Mouse (Mus musculus): ENCODE results near the gene Ngly1.
"Not testable (repeated sequence)": the region's sequence is repeated elsewhere in the genome, so short reads cannot be mapped to it uniquely, and the experiment has no call there.

The Ngly1 gene

DNA sequence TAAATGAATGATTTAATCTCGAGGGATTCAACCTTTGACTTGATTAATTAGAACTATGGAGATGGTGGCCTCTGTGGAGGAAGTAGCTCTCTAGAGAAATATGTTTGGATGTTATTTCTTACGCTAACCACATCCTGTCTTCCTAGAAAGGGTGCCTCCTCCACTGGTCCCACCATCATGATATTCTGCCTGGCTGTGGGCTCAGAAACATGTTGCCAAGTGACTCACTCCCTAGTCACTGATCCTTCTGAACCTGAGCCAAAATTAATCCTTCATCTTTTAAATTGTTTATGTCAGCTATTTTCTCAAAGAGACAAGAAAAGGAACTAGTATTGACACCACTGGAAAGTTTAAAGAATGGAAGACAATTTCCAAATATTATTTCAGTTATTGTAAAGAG lies 7.1 kb downstream of the Ngly1 start:
- no peak for DNase-seq (ENCODE audit: low spot score in 2 of 2)

DNA sequence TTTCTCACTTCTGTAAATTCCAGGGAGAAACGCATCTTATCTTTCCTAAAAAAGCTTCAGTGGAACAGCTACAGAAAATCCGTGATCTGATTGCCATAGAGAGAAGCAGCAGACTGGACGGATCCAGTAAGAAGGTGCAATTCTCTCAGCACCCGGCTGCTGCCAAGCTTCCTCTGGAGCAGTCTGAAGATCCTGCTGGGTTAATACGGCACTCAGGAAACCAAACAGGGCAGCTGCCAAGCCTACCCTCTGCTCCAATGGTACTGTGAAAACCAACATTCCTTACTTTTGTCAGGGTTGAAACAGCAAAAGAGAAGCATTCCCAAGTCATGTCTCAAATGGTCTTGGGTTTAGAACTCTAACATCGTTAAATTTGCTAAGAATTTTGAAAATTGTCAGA lies 11.5 kb downstream of the Ngly1 start:
- DNase-seq (ENCODE audit: low spot score in 2 of 2) = peak in 1 of 2 experiments; percentile 23

DNA sequence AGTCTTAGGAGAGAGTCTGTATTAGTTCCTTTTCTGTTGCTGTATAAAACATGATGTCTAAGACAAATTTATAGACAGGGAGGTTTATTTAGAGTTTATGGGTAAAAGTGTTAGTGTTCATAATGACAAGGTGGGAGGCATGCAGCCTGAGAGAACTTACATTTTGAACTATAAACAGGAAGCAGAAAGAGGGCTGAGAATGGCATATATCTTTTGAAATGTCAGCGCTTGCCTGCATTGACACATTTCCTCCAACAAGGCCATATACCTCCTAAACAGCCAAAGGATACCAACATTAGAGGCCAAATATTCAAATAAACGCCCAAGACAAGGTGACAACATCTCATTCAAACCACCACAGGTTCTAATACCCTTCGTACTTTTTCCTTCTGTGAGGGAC lies 12.8 kb downstream of the Ngly1 start:
- no peak for DNase-seq (ENCODE audit: low spot score in 2 of 2)

DNA sequence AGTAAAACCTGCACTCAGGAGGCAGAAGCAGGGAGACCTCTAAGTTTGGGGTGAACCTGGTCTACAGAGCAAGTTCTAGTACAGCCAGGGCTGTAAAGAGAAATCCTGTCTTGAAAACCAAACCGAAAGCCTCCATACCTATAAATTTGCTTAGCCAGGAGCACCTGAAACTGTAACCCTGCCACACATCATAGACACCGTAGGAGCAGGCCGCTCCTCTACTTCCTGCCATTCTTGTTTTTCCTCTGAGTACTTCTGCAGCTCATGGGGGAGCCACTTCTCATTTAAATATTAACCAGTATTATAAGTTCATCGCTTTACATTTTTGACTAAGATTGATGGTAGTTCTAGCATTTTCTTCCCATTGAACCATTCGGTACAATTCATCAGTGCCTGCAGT lies 17.9 kb downstream of the Ngly1 start:
- DNase-seq (ENCODE audit: low spot score in 2 of 2) = no peak

DNA sequence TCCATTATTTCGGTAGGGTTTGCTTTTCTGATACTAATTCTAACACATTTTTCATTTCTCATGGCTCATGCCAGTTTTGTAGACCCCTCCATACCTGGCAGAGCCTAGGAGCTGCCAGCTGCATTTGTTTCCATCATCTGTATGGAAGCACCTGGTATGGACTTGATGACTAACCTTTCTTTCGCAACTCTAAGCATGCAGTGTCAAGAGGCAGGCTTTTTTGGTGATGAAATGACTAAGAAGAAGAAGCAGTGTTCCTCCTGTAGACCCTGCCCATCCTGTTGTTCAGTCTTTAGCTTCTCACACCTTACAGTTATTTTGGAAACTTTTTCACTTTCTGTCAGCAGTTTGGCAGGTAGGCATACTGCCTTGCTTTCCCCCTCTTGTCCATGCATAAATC lies 20.7 kb downstream of the Ngly1 start:
- no peak for DNase-seq (ENCODE audit: low spot score in 2 of 2)

DNA sequence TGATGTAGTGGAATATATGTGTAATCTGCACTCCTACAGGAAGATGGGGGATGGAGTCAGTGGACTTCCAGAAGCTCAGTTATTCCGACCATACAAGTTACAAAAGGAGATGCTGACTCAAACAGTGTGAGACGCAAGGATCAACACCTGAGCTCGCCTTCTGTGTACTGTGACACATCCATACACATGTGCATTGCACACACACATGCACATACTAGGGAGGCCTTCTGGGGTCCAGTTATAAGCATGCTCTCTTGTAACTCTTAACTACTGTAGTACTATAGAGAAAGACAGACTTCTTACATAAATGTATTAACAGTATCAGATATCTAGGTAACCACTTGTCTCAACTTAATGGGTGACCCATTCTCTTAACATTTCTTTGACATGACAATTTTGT lies 24.6 kb downstream of the Ngly1 start:
- no peak for DNase-seq (ENCODE audit: low spot score in 2 of 2)

DNA sequence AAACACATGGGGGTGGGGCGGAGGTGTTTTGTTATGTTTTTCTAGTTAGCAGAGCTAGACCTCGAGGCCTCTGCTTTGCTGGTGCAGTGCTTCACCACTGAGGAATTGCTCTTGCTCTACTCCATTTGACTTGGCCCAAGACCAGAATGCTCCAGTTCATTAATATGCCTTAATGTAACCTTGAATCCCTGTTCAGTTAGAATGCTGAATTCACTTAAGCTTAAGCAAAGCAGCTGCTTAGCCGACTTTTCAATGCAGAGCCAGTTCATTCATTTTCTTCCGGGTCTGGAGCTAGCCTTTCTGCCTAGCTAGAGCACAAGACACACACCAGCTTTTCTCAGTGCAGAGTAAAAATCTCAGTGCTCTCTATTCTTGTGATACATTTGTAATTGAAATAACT lies 30.1 kb downstream of the Ngly1 start:
- DNase-seq (ENCODE audit: low spot score in 2 of 2) = no peak

DNA sequence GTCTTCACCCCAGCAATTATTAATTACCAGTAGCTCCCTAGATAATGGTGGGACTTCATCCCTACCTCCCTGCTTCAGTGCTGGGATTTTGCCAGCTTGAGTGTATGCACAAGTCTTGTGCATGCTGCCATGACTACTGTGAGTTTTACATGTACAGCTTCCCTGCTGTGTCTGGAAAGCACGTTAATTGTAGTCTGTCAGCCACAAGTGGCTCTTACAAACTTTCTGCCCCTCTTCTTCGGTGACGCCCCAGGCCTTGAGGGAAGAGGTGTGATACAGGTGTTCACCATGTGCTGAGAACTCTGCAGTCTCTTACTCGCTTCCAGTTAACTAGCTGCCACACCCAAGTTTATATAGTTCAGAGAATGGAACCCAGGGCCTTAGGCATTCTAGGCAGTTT lies 34.9 kb downstream of the Ngly1 start:
- DNase-seq (ENCODE audit: low spot score in 2 of 2) = no peak

DNA sequence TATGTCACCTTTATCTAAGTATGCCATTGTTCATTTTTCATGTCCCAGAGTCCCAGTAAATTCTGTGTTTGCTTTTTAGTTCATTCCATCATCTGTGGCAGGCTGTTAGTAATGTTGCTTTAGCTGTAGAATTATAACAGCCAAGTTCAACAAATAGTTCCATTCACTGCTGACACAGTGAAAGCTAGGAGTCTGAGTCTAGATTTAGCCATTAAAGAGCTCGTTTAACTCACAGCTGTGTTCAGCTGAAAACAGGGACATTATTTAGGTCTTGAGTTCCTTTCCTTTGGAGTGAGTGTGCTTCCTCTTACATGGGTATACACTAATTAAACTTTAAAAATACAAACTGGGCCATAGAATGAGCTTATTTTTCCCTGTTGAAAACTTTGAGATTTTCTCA lies 43.3 kb downstream of the Ngly1 start:
- DNase-seq (ENCODE audit: low spot score in 2 of 2) = no peak

DNA sequence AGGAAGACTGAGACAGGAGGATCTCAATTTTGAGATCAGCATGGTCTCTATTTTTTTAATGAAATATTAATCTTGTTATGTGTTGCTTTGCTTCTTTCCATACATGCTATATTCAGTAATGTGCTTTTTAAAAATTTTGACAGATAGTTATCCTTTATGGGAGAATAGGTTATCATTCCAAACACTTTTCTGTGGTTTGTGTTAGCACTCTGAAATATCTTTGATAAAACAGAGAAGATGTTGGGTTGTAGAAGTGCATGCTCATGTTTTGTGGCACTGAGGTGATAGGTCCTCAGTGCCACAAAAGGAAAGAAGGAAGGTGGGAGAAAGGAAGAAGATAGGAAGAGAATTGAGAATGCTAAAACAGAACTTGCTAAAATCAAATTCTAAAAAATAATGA lies 43.9 kb downstream of the Ngly1 start:
- DNase-seq (ENCODE audit: low spot score in 2 of 2) = no peak

DNA sequence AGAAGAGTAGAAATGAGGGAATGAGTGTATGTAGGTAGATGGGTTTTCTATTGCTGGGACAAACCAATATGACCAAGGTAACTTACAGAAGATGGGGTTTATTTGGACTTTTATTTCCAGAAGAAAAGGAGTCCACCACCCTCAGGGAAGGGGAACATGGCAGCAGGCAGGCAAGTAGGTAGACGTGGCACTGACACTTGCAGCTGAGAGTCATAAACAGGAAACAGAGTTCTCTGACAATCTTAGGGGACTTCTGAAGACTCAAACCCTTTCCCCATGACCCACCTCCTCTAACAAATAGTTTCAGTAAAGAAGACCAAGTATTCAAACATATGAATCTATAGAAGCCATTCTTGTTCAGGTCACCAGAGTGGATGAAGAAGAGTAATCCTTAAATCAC lies 44.8 kb downstream of the Ngly1 start:
- no peak for DNase-seq (ENCODE audit: low spot score in 2 of 2)

DNA sequence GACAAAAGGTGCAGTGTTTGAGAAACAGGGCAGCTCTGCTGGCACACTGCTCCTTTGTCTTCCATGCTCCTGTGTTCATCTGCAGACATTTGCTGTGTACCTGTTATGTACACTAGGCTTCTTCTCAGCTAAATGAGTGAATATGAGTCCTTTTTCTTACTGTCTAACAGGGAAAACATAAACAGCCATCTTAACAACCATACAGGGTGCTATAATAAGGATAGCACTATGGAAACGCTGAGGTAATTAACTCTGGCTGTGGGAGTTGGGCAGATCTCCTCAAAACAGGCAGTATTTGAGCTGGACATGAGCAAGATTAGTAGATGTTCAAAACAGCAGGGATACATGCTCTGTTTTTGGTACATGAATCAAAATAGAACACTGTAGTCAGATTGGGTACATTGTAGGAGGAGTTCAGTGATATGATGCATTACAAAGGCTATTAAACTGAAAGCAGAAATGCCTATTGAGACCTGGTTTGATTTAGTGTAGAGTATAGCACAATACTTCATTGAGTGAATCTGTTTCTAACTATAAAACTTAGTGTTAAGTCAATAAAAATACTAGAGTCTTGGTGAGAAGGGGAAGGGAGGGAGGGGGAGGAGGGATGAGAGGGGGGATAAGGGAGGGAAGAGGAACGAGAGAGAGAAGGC lies 47.9 kb downstream of the Ngly1 start:
- DNase-seq (ENCODE audit: low spot score in 2 of 2) = peak; percentile 20 to 34

DNA sequence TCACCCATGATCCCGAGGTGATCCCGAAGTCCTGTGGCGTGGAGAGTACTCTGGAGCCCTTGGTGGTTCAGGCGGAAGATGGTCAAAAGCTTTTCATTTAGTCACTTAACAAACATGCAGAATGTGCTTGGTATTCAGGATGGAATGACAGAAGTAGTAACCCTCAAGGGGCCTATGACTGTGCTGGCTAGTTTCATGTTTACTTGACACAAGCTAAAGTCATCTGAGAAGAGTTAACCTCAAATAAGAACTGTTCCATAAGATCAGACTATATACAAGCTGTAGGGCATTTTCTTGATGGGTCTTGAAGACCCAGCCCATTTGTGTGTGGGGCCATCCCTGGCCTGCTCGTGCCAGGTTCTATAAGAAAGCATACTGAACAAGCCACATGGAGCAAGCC lies 52.7 kb downstream of the Ngly1 start:
- DNase-seq (ENCODE audit: low spot score in 2 of 2) = no peak

DNA sequence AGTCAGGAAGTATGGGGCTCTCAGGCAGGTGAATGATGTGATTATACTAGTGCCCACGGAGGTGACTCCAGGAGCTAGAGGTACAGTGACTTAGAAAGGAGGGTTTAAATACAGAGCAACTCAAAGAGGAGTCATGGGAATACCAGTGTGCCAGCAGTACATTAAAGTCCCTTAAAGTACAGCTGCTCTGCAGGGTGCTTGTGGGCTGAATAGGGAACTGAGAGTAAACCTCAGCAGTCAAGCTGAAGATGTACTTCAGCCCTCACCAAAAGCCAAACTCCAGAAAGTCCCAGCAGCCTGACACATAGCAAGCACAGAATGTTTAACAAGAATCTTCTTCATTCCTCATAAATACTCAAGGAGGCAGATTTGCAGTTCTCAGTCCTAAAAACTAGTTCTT lies 53.6 kb downstream of the Ngly1 start:
- DNase-seq (ENCODE audit: low spot score in 2 of 2) = no peak

DNA sequence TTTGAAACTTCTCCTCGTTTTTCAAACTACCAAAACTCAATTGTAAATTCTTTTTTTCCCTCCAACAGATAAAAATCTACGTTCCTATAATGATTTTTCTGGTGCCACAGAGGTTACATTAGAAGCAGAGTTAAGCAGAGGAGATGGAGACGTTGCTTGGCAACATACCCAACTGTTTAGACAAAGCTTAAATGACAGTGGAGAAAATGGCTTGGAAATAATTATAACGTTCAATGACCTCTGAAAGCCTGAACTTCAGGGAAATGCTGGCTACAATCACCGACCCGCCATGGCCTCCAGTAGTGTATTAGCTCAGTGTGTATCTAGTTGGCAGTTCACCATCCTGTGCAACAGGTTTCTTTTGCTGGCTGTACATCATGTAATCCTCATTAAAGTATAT lies 61.7 kb downstream of the Ngly1 start:
- no peak for DNase-seq (ENCODE audit: low spot score in 2 of 2)

DNA sequence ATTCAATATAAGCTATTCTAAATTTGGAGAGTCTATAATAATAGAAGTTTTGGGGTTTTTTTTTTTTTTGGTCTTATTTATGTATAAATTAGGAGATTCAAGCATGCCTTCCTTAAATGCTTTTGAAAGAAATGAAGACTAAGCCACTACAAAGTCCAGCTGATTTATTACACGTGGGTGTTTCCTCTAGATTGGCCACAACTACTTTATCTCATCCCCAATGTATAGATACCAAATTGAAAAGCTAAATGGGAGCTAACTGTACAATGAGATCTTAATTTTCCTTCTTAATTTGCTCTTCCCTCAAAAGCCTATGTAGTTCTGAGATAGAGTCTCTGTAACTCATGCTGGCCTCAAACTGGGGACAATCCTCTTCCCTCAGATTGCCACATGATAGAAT lies 63.5 kb downstream of the Ngly1 start:
- no peak for DNase-seq (ENCODE audit: low spot score in 2 of 2)

DNA sequence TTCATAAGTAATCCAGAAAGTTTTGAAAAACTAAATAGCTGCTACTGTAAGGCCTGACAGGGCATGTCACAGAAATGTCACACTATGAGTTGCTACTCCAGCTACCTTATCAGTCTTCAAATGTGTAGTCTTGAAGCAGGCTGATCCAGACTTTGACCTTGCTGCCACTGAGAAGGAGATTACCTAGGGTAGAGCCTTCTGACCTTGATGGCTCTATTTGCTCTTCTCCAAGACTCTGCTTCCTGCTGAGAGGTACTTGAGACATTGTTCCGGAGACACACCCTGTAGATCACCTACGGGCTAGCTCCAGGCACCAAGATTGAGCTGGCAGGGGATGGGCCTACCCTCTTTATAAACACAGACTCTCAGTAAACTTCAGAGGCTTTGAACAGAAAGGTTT lies 64.0 kb downstream of the Ngly1 start:
- not testable (repeated sequence) for DNase-seq (ENCODE audit: low spot score in 2 of 2)

DNA sequence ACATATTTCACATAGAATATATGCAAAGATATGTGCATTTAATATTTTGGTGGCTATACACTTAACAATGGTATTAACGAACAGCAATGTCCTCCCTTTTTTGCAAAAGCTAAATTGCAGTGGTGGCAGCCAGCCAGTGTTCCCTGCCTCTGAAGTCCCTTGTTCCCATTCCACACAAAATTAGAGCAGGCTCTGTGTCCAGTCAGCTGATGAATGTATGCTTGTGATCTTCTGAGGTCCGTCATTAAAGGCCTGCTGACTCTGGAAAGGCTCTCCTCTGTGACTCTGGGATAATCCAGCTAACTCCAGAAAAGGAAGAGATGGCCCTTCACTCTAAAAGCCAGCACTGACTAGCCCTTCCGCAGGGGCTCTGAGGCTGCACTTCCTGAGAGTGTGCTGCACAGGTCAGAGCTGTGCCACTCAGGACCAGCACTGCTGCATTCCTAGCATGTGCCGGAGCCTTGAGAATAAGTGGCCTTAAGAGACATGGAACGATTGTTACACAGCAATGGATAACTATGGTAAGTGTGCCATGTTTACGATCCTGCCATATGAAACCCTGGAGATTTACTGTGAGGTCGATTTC lies 64.9 kb downstream of the Ngly1 start:
- no peak for DNase-seq (ENCODE audit: low spot score in 2 of 2)

DNA sequence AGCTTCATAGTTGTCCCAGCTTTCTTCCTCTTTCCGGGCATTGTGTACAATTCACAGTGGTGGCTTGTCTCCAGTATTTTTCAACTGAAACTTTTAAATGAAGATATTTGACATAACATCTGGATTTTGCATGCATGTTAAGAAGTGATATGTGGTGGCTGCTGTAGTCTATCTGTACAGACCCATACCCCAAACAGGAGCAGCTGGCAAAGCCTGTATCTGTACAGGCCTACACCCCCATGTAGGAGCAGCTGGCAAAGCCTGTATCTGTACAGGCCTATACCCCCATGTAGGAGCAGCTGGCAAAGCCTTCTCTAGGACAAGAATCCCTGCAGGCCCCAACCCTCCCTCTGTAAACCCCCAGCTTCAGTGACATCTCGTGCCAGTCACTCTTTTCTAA lies 65.8 kb downstream of the Ngly1 start:
- no peak for DNase-seq (ENCODE audit: low spot score in 2 of 2)

DNA sequence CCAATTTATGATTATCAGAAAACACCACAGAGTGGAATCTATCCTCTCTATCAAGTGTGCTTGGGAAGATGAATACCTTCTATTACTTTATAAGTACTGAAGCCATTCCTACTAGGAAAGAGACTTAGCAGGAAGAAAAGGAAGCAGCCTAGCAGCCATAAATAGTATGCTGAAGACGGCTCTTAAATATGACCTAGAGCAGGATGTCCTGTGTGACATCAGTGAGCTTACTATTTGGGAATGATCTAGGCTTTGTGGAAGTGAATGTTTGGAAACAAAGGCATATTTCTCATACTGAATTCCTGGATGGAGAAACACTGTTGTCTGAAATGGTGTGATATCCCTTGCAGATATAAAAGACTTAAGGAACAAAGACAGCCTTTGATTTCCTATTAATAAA lies 67.6 kb downstream of the Ngly1 start:
- no peak for DNase-seq (ENCODE audit: low spot score in 2 of 2)

DNA sequence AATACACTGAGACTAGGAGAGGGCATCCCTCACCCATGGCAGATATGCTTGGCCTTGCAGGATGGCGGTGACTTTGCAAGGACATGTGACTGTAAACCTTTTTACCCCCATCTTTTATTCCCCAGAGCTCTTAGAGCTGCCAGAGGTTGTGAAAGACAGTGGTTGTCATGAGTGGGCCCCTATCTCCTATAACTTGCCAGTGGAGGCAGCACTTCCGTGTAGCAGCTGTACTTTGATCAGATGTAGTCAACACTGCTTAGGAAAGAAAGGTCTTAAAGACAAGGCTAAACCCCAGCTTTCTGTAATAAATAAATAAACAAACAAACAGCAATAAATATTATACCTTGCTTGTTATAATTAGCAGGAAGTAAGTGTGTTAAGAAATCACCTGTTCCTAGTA lies 70.7 kb downstream of the Ngly1 start:
- no peak for DNase-seq (ENCODE audit: low spot score in 2 of 2)

DNA sequence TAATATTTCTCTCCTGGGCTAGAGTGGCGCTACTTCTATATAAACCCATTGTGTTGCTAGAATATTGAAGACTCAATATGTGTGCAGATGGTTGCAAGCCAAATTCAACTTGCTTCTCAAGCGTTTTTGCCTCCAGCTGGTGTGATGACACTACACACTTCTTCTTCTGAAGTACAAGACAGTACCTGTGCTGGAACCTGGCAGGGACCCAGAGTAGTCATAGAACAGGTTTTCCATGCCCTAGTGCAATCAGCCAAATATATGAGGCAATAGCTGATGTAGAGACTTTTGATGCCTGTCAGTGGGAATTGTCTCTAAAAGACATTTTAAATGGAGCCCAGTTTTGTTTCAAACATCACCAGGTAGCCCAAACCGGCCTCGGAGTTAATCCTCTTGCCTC lies 75.3 kb downstream of the Ngly1 start:
- no peak for DNase-seq (ENCODE audit: low spot score in 2 of 2)

DNA sequence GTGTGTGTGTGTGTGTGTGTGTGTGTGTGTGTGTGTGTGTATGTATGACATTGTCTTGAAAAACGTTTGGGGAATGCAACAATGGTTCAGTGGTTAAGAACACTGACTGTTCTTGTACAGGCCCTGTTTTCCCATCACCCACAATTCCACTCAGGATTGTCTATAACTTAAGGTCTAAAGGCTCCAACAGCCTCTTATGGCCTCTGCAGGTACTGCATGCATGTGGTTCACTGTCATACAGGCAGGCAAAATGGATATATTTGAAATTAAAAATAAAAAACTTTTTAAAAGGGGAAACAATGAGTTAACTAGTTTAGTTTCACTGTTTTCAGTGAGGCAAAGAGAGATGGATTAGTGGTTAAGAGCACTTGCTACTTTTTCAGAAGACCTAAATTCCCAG lies 76.1 kb downstream of the Ngly1 start:
- DNase-seq (ENCODE audit: low spot score in 2 of 2) = no peak

DNA sequence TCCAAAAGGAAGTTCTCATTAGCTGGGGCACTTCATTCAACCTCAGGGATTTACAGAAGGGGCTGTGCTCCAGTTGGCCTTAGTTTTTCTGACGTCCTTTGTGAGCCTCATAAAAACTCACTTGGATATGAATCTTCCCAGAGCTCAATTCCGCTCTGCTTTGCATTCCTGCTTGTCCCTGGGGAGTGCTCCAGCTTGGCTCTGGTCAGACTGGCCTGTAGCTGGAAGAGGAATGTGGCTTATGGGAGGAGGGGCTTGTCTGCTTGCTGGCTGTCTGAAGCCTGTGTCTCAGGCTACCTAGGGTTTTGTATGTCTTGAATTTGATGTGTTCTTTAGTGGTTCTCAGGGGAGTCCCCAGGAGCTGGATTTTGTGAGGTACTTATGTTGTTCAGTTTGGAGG lies 79.5 kb downstream of the Ngly1 start:
- DNase-seq (ENCODE audit: low spot score in 2 of 2) = no peak
